Mouse (Mus musculus) midbrain, embryonic 11.5 days (tissue): ENCODE measurements around the gene Ppig. TPM values are rescaled to one million over a fixed set of nuclear protein-coding genes. Genes with fewer than 3 reads are reported as not detected.

ENCODE experiments used
- ATAC-seq: fragments of 200-750 bp; cut with Nextera tagmentation; 2 replicates; pipeline ENCODE4 v1.8.0; 2017; ENCODE audit warnings: moderate TSS enrichment, moderate library complexity; ENCODE audit not compliant: low FRiP score
- DNase-seq: peaks from one replicate; pipeline ENCODE4 v3.0.0; 2015; ENCODE audit warnings: low spot score; ENCODE audit errors: missing footprints
- H3K27ac ChIP-seq: fragments of 300-500 bp; sonication (generic); 2 replicates; pipeline ENCODE4 v1.5.1; 2014; ENCODE audit warnings: low read depth, low read length
- H3K27me3 ChIP-seq: fragments of 300-500 bp; sonication (generic); 2 replicates; pipeline ENCODE4 v1.6.1; 2014; ENCODE audit warnings: mild to moderate bottlenecking, low read length, moderate library complexity, mixed read lengths; ENCODE audit not compliant: control insufficient read depth, insufficient read depth
- H3K36me3 ChIP-seq: fragments of 300-500 bp; sonication (generic); 2 replicates; pipeline ENCODE4 v1.6.1; 2014; ENCODE audit warnings: mild to moderate bottlenecking, low read length, moderate library complexity, mixed read lengths; ENCODE audit not compliant: control insufficient read depth, insufficient read depth
- H3K4me1 ChIP-seq: fragments of 300-500 bp; sonication (generic); 2 replicates; pipeline ENCODE4 v1.6.1; 2014; ENCODE audit warnings: low read length; ENCODE audit not compliant: control insufficient read depth, insufficient read depth
- H3K4me2 ChIP-seq: fragments of 300-500 bp; sonication (generic); 2 replicates; pipeline ENCODE4 v1.6.1; 2014; ENCODE audit warnings: mild to moderate bottlenecking, moderate library complexity
- H3K4me3 ChIP-seq: fragments of 300-500 bp; sonication (generic); 2 replicates; pipeline ENCODE4 v1.5.1; 2014; ENCODE audit warnings: low read depth, low read length
- H3K9ac ChIP-seq: fragments of 300-500 bp; sonication (generic); 2 replicates; pipeline ENCODE4 v1.6.1; 2014; ENCODE audit warnings: low read length
- H3K9me3 ChIP-seq: fragments of 300-500 bp; sonication (generic); 2 replicates; pipeline ENCODE4 v1.6.1; 2016; ENCODE audit warnings: low read length; ENCODE audit not compliant: control insufficient read depth
- WGBS: fragments of 180-500 bp; shearing (Covaris S2); extraction: QIAGEN DNeasy Blood & Tissue Kit; methylation state at CpG from one replicate; pipeline ENCODE4 v1.1.7; 2014; 5-methylcytosine and 5-hydroxymethylcytosine counted together
- polyA plus RNA-seq: library from polyadenylated mRNA; unstranded; fragments of >200 nt; fragmentation: Nextera tagmentation; extraction: Ambion mirVana; gene quantifications from 2 replicates; pipeline ENCODE4 v1.2.1, GENCODE M21; 2014

Gene Ppig
- polyA plus RNA-seq, 1 experiment from 2014 or later, result 128 TPM

GRCm38 (mm10) chr2:69719121-69719520 is 3.2 kb upstream of the Ppig start:
- Histone ChIP-seq H3K27ac (no peak overlapping the region), H3K9ac (no peak overlapping the region), H3K27me3 (no peaks in the 10 kb centered on the region), H3K9me3 (no peaks in the 10 kb centered on the region), H3K4me1 (peaks cover 2% of the 10 kb centered on the region), H3K36me3 (no peaks in the 10 kb centered on the region), H3K4me3 (no peak overlapping the region), H3K4me2 (no peak overlapping the region)
- DNase-seq, result no peak
- 90% methylated on average over 1 of the region's 1 CpGs for WGBS
- ATAC-seq, result no peak

- ATAC-seq, result peak; percentile 97
- no peaks in the 10 kb centered on the region for H3K9me3 ChIP-seq
- H3K27me3 ChIP-seq, result no peaks in the 10 kb centered on the region
- H3K4me1 ChIP-seq, result peaks cover 3% of the 10 kb centered on the region
- H3K27ac ChIP-seq, result peak overlapping the region; percentile 68; the same call in 1 of the 2 replicates
- peak overlapping the region; percentile 90 for H3K4me2 ChIP-seq
- H3K4me3 ChIP-seq, result peak overlapping the region; percentile 95
- under 1% methylated on average over 90 of the region's 91 CpGs for WGBS
- peak overlapping the region; percentile 84 for H3K9ac ChIP-seq
- DNase-seq, result peak; percentile 99
- no peaks in the 10 kb centered on the region for H3K36me3 ChIP-seq
These were observed 539 bp downstream of the Ppig start for GRCm38 (mm10) chr2:69722650-69723518.

GRCm38 (mm10) chr2:69723519-69723825 is 1.1 kb downstream of the Ppig start:
- Histone ChIP-seq H3K9ac (peak overlapping the region; percentile 84), H3K4me3 (peak overlapping the region; percentile 95), H3K27me3 (no peaks in the 10 kb centered on the region), H3K9me3 (no peaks in the 10 kb centered on the region), H3K27ac (peak overlapping the region; percentile 68; the same call in 1 of the 2 replicates), H3K36me3 (no peaks in the 10 kb centered on the region), H3K4me2 (peak overlapping the region; percentile 90), H3K4me1 (peaks cover 3% of the 10 kb centered on the region)
- DNase-seq (no peak), ATAC-seq (no peak)
- WGBS, result under 1% methylated on average over 13 of the region's 13 CpGs

GRCm38 (mm10) chr2:69745091-69745490 is 22.7 kb downstream of the Ppig start:
- Histone ChIP-seq H3K4me3 (no peak overlapping the region), H3K27ac (no peak overlapping the region), H3K36me3 (peaks cover 20% of the 10 kb centered on the region), H3K9ac (no peak overlapping the region), H3K4me1 (no peaks in the 10 kb centered on the region), H3K4me2 (no peak overlapping the region), H3K9me3 (no peaks in the 10 kb centered on the region; the same call in 1 of the 2 replicates), H3K27me3 (no peaks in the 10 kb centered on the region)
- ATAC-seq (no peak), DNase-seq (no peak)
- WGBS, result 82% methylated on average over 1 of the region's 1 CpGs

- Histone ChIP-seq H3K27ac (no peak overlapping the region), H3K9ac (no peak overlapping the region), H3K4me3 (no peak overlapping the region), H3K4me2 (no peak overlapping the region), H3K27me3 (no peaks in the 10 kb centered on the region), H3K9me3 (no peaks in the 10 kb centered on the region), H3K4me1 (peaks cover 3% of the 10 kb centered on the region; the same call in 1 of the 2 replicates), H3K36me3 (no peaks in the 10 kb centered on the region)
- DNase-seq (no peak), ATAC-seq (peak; percentile 70)
- WGBS, result 25% methylated on average over 5 of the region's 5 CpGs
These were observed 38.6 kb downstream of the Ppig start for GRCm38 (mm10) chr2:69760980-69761379.

- Histone ChIP-seq H3K4me3 (no peak overlapping the region), H3K9ac (no peak overlapping the region), H3K27ac (no peak overlapping the region), H3K27me3 (no peaks in the 10 kb centered on the region), H3K4me1 (peaks cover 3% of the 10 kb centered on the region; the same call in 1 of the 2 replicates), H3K9me3 (no peaks in the 10 kb centered on the region), H3K36me3 (no peaks in the 10 kb centered on the region), H3K4me2 (no peak overlapping the region)
- ATAC-seq, result no peak
- WGBS, result 81% methylated on average over 4 of the region's 4 CpGs
- no peak for DNase-seq
These were observed 41.0 kb downstream of the Ppig start for GRCm38 (mm10) chr2:69763340-69763739.

- Histone ChIP-seq H3K9me3 (no peaks in the 10 kb centered on the region), H3K9ac (no peak overlapping the region), H3K27ac (no peak overlapping the region), H3K36me3 (no peaks in the 10 kb centered on the region), H3K4me2 (no peak overlapping the region), H3K4me3 (no peak overlapping the region), H3K4me1 (peaks cover 3% of the 10 kb centered on the region; the same call in 1 of the 2 replicates), H3K27me3 (no peaks in the 10 kb centered on the region)
- ATAC-seq, result no peak
- WGBS, result 94% methylated on average over 1 of the region's 1 CpGs
- DNase-seq, result no peak
These were observed 42.4 kb downstream of the Ppig start for GRCm38 (mm10) chr2:69764716-69765115.

- Histone ChIP-seq H3K27ac (no peak overlapping the region), H3K4me2 (no peak overlapping the region), H3K4me1 (no peaks in the 10 kb centered on the region), H3K9me3 (no peaks in the 10 kb centered on the region), H3K4me3 (no peak overlapping the region), H3K36me3 (peaks cover 2% of the 10 kb centered on the region; the same call in 1 of the 2 replicates), H3K27me3 (no peaks in the 10 kb centered on the region), H3K9ac (no peak overlapping the region)
- no peak for DNase-seq
- 99% methylated on average over 3 of the region's 3 CpGs for WGBS
- no peak for ATAC-seq
These were observed 51.0 kb downstream of the Ppig start for GRCm38 (mm10) chr2:69773331-69773730.

GRCm38 (mm10) chr2:69777985-69778835 is 55.9 kb downstream of the Ppig start:
- DNase-seq, result no peak
- 73% methylated on average over 7 of the region's 7 CpGs for whole genome bisulfite sequencing
- H3K36me3 ChIP-seq, result peaks cover 2% of the 10 kb centered on the region; the same call in 1 of the 2 replicates

More at GRCm38 (mm10) chr2:69777985-69778835, 55.9 kb downstream of the Ppig start:
- H3K4me1 ChIP-seq, result no peaks in the 10 kb centered on the region
- no peak for ATAC-seq
- H3K4me3 ChIP-seq, result no peak overlapping the region
- no peaks in the 10 kb centered on the region for H3K27me3 ChIP-seq
- H3K27ac ChIP-seq, result no peak overlapping the region
- H3K9me3 ChIP-seq, result no peaks in the 10 kb centered on the region
- H3K9ac ChIP-seq, result no peak overlapping the region
- H3K4me2 ChIP-seq, result no peak overlapping the region
